Mouse (Mus musculus): ENCODE measurements around the gene Smim14.

The Smim14 gene

GRCm38 (mm10) chr5:65469766-65470165 is 67.2 kb downstream of the Smim14 start:
- Histone ChIP-seq H3K4me3 (replicated peaks; ENCODE audit: low read length) (no peak overlapping the region), H3K27me3 (ENCODE audit: insufficient read depth, low read length) (no peaks in the 10 kb centered on the region), H3K9me3 (ENCODE audit: low read length) (no peaks in the 10 kb centered on the region), H3K4me1 (replicated peaks; ENCODE audit: low read depth, low read length) (peaks cover 7% of the 10 kb centered on the region; the same call in 1 of the 2 replicates), H3K36me3 (ENCODE audit: insufficient read depth, low read length) (peaks cover 23% of the 10 kb centered on the region)
- TF ChIP-seq CTCF (conservative IDR thresholded peaks at IDR 0.05; ENCODE audit: low read length), result no peak
- no peak for TF ChIP-seq NANOG (IDR thresholded peaks at IDR 0.05; ENCODE audit: borderline replicate concordance, low read length)
- TF ChIP-seq POU5F1 (IDR thresholded peaks at IDR 0.05; ENCODE audit: borderline replicate concordance, low read length), result no peak

GRCm38 (mm10) chr5:65466911-65467310 is 70.1 kb downstream of the Smim14 start:
- Histone ChIP-seq H3K4me3 (replicated peaks; ENCODE audit: low read length) (no peak overlapping the region), H3K9me3 (ENCODE audit: low read length) (no peaks in the 10 kb centered on the region), H3K36me3 (ENCODE audit: insufficient read depth, low read length) (peaks cover 19% of the 10 kb centered on the region), H3K27me3 (ENCODE audit: insufficient read depth, low read length) (no peaks in the 10 kb centered on the region), H3K4me1 (replicated peaks; ENCODE audit: low read depth, low read length) (peaks cover 7% of the 10 kb centered on the region; the same call in 1 of the 2 replicates)
- TF ChIP-seq POU5F1 (IDR thresholded peaks at IDR 0.05; ENCODE audit: borderline replicate concordance, low read length) (no peak), CTCF (conservative IDR thresholded peaks at IDR 0.05; ENCODE audit: low read length) (no peak)

- TF ChIP-seq CTCF (conservative IDR thresholded peaks at IDR 0.05; ENCODE audit: low read length) (no peak), POU5F1 (IDR thresholded peaks at IDR 0.05; ENCODE audit: borderline replicate concordance, low read length) (no peak), NANOG (IDR thresholded peaks at IDR 0.05; ENCODE audit: borderline replicate concordance, low read length) (no peak)
- no peaks in the 10 kb centered on the region for H3K9me3 ChIP-seq (ENCODE audit: low read length)
- H3K27me3 ChIP-seq (ENCODE audit: insufficient read depth, low read length), result no peaks in the 10 kb centered on the region
- peaks cover 3% of the 10 kb centered on the region; the same call in 1 of the 2 replicates for H3K4me1 ChIP-seq (replicated peaks; ENCODE audit: low read depth, low read length)
- H3K36me3 ChIP-seq (ENCODE audit: insufficient read depth, low read length), result peaks cover 8% of the 10 kb centered on the region
- no peak overlapping the region for H3K4me3 ChIP-seq (replicated peaks; ENCODE audit: low read length)
Measured at GRCm38 (mm10) chr5:65460361-65460760, 76.6 kb downstream of the Smim14 start.

- Histone ChIP-seq H3K4me3 (replicated peaks; ENCODE audit: low read length) (no peak overlapping the region), H3K36me3 (ENCODE audit: insufficient read depth, low read length) (peaks cover 8% of the 10 kb centered on the region), H3K9me3 (ENCODE audit: low read length) (no peaks in the 10 kb centered on the region), H3K27me3 (ENCODE audit: insufficient read depth, low read length) (no peaks in the 10 kb centered on the region), H3K4me1 (replicated peaks; ENCODE audit: low read depth, low read length) (peaks cover 3% of the 10 kb centered on the region; the same call in 1 of the 2 replicates)
- TF ChIP-seq NANOG (IDR thresholded peaks at IDR 0.05; ENCODE audit: borderline replicate concordance, low read length), result no peak
- TF ChIP-seq CTCF (conservative IDR thresholded peaks at IDR 0.05; ENCODE audit: low read length), result no peak
- no peak for TF ChIP-seq POU5F1 (IDR thresholded peaks at IDR 0.05; ENCODE audit: borderline replicate concordance, low read length)
Measured at GRCm38 (mm10) chr5:65459454-65459853, 77.5 kb downstream of the Smim14 start.

- TF ChIP-seq POU5F1 (IDR thresholded peaks at IDR 0.05; ENCODE audit: borderline replicate concordance, low read length) (no peak), CTCF (conservative IDR thresholded peaks at IDR 0.05; ENCODE audit: low read length) (no peak), NANOG (IDR thresholded peaks at IDR 0.05; ENCODE audit: borderline replicate concordance, low read length) (no peak)
- Histone ChIP-seq H3K4me3 (replicated peaks; ENCODE audit: low read length) (no peak overlapping the region), H3K9me3 (ENCODE audit: low read length) (no peaks in the 10 kb centered on the region), H3K36me3 (ENCODE audit: insufficient read depth, low read length) (peaks cover 14% of the 10 kb centered on the region), H3K4me1 (replicated peaks; ENCODE audit: low read depth, low read length) (peaks cover 3% of the 10 kb centered on the region; the same call in 1 of the 2 replicates), H3K27me3 (ENCODE audit: insufficient read depth, low read length) (no peaks in the 10 kb centered on the region)
Measured at GRCm38 (mm10) chr5:65457846-65458245, 79.1 kb downstream of the Smim14 start.

GRCm38 (mm10) chr5:65457086-65457827 is 79.7 kb downstream of the Smim14 start:
- H3K9me3 ChIP-seq (ENCODE audit: low read length), result no peaks in the 10 kb centered on the region
- peaks cover 16% of the 10 kb centered on the region for H3K36me3 ChIP-seq (ENCODE audit: insufficient read depth, low read length)
- H3K27me3 ChIP-seq (ENCODE audit: insufficient read depth, low read length), result no peaks in the 10 kb centered on the region
- H3K4me3 ChIP-seq (replicated peaks; ENCODE audit: low read length), result no peak overlapping the region
- TF ChIP-seq NANOG (IDR thresholded peaks at IDR 0.05; ENCODE audit: borderline replicate concordance, low read length) (no peak), POU5F1 (IDR thresholded peaks at IDR 0.05; ENCODE audit: borderline replicate concordance, low read length) (no peak), CTCF (conservative IDR thresholded peaks at IDR 0.05; ENCODE audit: low read length) (no peak)
- H3K4me1 ChIP-seq (replicated peaks; ENCODE audit: low read depth, low read length), result peaks cover 3% of the 10 kb centered on the region; the same call in 1 of the 2 replicates

- H3K27me3 ChIP-seq (ENCODE audit: insufficient read depth, low read length), result no peaks in the 10 kb centered on the region
- no peaks in the 10 kb centered on the region for H3K9me3 ChIP-seq (ENCODE audit: low read length)
- TF ChIP-seq NANOG (IDR thresholded peaks at IDR 0.05; ENCODE audit: borderline replicate concordance, low read length), result no peak
- no peak for TF ChIP-seq POU5F1 (IDR thresholded peaks at IDR 0.05; ENCODE audit: borderline replicate concordance, low read length)
- no peak for TF ChIP-seq CTCF (conservative IDR thresholded peaks at IDR 0.05; ENCODE audit: low read length)
- H3K36me3 ChIP-seq (ENCODE audit: insufficient read depth, low read length), result peaks cover 24% of the 10 kb centered on the region
- H3K4me1 ChIP-seq (replicated peaks; ENCODE audit: low read depth, low read length), result no peaks in the 10 kb centered on the region
- no peak overlapping the region for H3K4me3 ChIP-seq (replicated peaks; ENCODE audit: low read length)
Measured at GRCm38 (mm10) chr5:65454771-65455170, 82.2 kb downstream of the Smim14 start.

- Histone ChIP-seq H3K9me3 (ENCODE audit: low read length) (no peaks in the 10 kb centered on the region), H3K27me3 (ENCODE audit: insufficient read depth, low read length) (no peaks in the 10 kb centered on the region; the same call in 1 of the 2 replicates), H3K36me3 (ENCODE audit: insufficient read depth, low read length) (peaks cover 25% of the 10 kb centered on the region), H3K4me3 (replicated peaks; ENCODE audit: low read length) (no peak overlapping the region), H3K4me1 (replicated peaks; ENCODE audit: low read depth, low read length) (peaks cover 5% of the 10 kb centered on the region)
- TF ChIP-seq CTCF (conservative IDR thresholded peaks at IDR 0.05; ENCODE audit: low read length) (no peak), NANOG (IDR thresholded peaks at IDR 0.05; ENCODE audit: borderline replicate concordance, low read length) (no peak), POU5F1 (IDR thresholded peaks at IDR 0.05; ENCODE audit: borderline replicate concordance, low read length) (no peak)
Measured at GRCm38 (mm10) chr5:65448941-65449340, 88.0 kb downstream of the Smim14 start.

Data from E14TG2a.4 (cell line).